Mouse (Mus musculus) bone marrow macrophage, adult 2 months (primary cell): ENCODE data around the gene Rpl13. TPM values are rescaled to one million over a fixed set of nuclear protein-coding genes. Genes with fewer than 3 reads are reported as not detected.

ENCODE experiments used
- H3K27ac ChIP-seq: 2 replicates; pipeline ENCODE4 v1.5.1; 2012; ENCODE audit warnings: low read depth, low read length; ENCODE audit not compliant: insufficient read depth
- H3K4me1 ChIP-seq: 2 replicates; pipeline ENCODE4 v1.6.1; 2012; ENCODE audit warnings: low read length; ENCODE audit not compliant: control insufficient read depth, insufficient read depth
- H3K4me3 ChIP-seq: 2 replicates; pipeline ENCODE4 v1.5.1; 2012; ENCODE audit warnings: mild to moderate bottlenecking, low read length, moderate library complexity; ENCODE audit not compliant: insufficient read depth
- CTCF ChIP-seq: IDR thresholded peaks from 2 replicates; pipeline ENCODE4 v1.5.1; 2012; ENCODE audit warnings: low read depth, mild to moderate bottlenecking, low read length, moderate library complexity
- POLR2A ChIP-seq: IDR thresholded peaks from 2 replicates; pipeline ENCODE4 v1.6.1; 2012; ENCODE audit warnings: mild to moderate bottlenecking, low read depth, low read length, borderline replicate concordance
- polyA plus RNA-seq: library from polyadenylated mRNA; stranded (reverse); fragments of >200 nt; gene quantifications from 2 replicates; pipeline ENCODE4 v1.2.4, GENCODE M21; 2012; ENCODE audit not compliant: missing spikeins, insufficient read depth, insufficient read length

Gene Rpl13
- polyA plus RNA-seq, 1 experiment = 1,640 TPM

- Histone ChIP-seq H3K27ac (no peak overlapping the region), H3K4me1 (peaks cover 6% of the 10 kb centered on the region), H3K4me3 (no peak overlapping the region)
- TF ChIP-seq CTCF = no peak
- no peak for TF ChIP-seq POLR2A
These were observed 39.8 kb downstream of the Rpl13 start for GRCm38 (mm10) chr8:123141741-123142462.

DNA sequence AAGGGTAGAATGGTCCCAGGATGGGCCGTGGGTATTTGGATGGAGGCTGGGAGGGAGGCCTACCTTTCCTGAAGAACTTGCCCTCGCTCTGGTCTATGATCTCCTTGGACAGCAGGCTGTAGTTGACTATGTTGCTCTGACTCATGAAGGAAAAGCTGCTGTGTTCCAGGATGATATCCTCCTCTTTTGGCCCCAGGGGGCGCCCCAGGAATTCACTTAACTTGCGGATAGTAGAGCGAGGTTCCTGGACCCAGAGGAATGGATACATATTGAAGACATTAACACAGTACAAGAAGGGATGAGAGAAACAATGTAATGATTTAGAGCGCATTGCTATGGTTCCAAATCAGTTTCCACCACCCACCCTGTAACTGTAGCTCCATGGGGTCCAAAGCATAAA lies 43.1 kb downstream of the Rpl13 start:
- TF ChIP-seq CTCF (no peak), POLR2A (no peak)
- Histone ChIP-seq H3K4me1 (no peaks in the 10 kb centered on the region), H3K27ac (no peak overlapping the region), H3K4me3 (no peak overlapping the region)

GRCm38 (mm10) chr8:123146390-123146789 lies 44.2 kb downstream of the Rpl13 start:
- no peak overlapping the region for H3K27ac ChIP-seq
- H3K4me3 ChIP-seq = no peak overlapping the region
- no peaks in the 10 kb centered on the region for H3K4me1 ChIP-seq
- no peak for TF ChIP-seq CTCF
- TF ChIP-seq POLR2A = no peak

DNA sequence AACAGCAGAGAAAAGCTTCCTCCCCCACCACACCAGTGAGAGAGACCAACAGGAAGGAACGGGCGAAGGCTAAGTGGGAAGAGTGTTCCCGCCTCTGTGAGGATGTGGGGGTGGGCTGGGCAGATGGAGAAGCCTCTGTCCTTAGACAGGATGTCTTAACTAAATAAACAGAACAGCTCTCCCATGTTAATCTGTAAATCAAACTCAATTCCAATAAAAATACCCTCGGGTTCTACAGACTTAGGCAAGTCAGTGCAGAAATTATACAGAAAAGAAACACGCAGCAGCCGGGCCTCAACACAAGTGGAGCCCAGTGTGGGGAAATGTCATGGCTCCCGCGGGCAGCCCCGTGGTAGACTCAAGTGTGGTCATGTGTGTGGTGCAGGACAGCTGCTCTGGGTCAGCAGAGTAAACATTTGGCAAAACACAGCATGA lies 48.6 kb downstream of the Rpl13 start:
- Histone ChIP-seq H3K4me3 (no peak overlapping the region), H3K27ac (no peak overlapping the region), H3K4me1 (no peaks in the 10 kb centered on the region)
- no peak for TF ChIP-seq POLR2A
- no peak for TF ChIP-seq CTCF

Other genes with a start within 250 kb of the Rpl13 start
- gene Ankrd11, start 60.1 kb upstream of the Rpl13 start, polyA plus RNA-seq = 76.2 and 79.2 TPM in 2 replicates
- gene Spg7, start 39.4 kb upstream of the Rpl13 start, polyA plus RNA-seq = 58.3 and 65.1 TPM in 2 replicates
- not detected in 2 replicates for gene Cpne7, start 15.0 kb downstream of the Rpl13 start, polyA plus RNA-seq
- not detected in 2 replicates for gene Sult5a1, start 56.0 kb downstream of the Rpl13 start, polyA plus RNA-seq
- gene Dpep1, start 83.9 kb downstream of the Rpl13 start, polyA plus RNA-seq = not detected in 2 replicates
- 97.2 and 102 TPM in 2 replicates for gene Chmp1a, start 110.4 kb downstream of the Rpl13 start, polyA plus RNA-seq
- 0.87 and 1.4 TPM in 2 replicates for gene Spata33, start 110.5 kb downstream of the Rpl13 start, polyA plus RNA-seq
- 35.5 and 36.1 TPM in 2 replicates for gene Cdk10, start 122.5 kb downstream of the Rpl13 start, polyA plus RNA-seq
- gene Spata2l, start 133.9 kb downstream of the Rpl13 start, polyA plus RNA-seq = 8.2 and 11.2 TPM in 2 replicates
- gene Zfp276, start 151.8 kb downstream of the Rpl13 start, polyA plus RNA-seq = 16.2 and 17.1 TPM in 2 replicates
- 42.6 and 43.7 TPM in 2 replicates for gene Vps9d1, start 152.0 kb downstream of the Rpl13 start, polyA plus RNA-seq
- 13.6 and 16.5 TPM in 2 replicates for gene Fanca, start 216.2 kb downstream of the Rpl13 start, polyA plus RNA-seq
- not detected in 2 replicates for gene Spire2, start 230.4 kb downstream of the Rpl13 start, polyA plus RNA-seq